Mouse (Mus musculus) testis, adult 2 months (tissue): Measurements from ENCODE around the gene Gmeb1. TPM values are rescaled to one million over a fixed set of nuclear protein-coding genes. Genes with fewer than 3 reads are reported as not detected.
A peak's percentile ranks its signal among the peaks of the same experiment; 100 is the strongest.

Source experiments
- H3K27ac ChIP-seq: fragments of 200-500 bp; 2 replicates; pipeline ENCODE4 v1.5.1; 2012; ENCODE audit warnings: low read depth, low read length; ENCODE audit not compliant: control insufficient read depth, insufficient read depth
- H3K27me3 ChIP-seq: fragments of 200-500 bp; 2 replicates; pipeline ENCODE4 v1.6.1; 2012; ENCODE audit warnings: mild to moderate bottlenecking, low read length, moderate library complexity; ENCODE audit not compliant: control insufficient read depth, insufficient read depth
- H3K36me3 ChIP-seq: fragments of 200-500 bp; 2 replicates; pipeline ENCODE4 v1.6.1; 2012; ENCODE audit warnings: mild to moderate bottlenecking, low read length; ENCODE audit not compliant: control insufficient read depth, insufficient read depth
- H3K4me1 ChIP-seq: fragments of 200-500 bp; 2 replicates; pipeline ENCODE4 v1.6.1; 2012; ENCODE audit warnings: low read length; ENCODE audit not compliant: control insufficient read depth, insufficient read depth
- H3K4me3 ChIP-seq: fragments of 200-500 bp; 2 replicates; pipeline ENCODE4 v1.5.1; 2012; ENCODE audit warnings: low read depth, mild to moderate bottlenecking, low read length, moderate library complexity, mixed read lengths; ENCODE audit not compliant: control insufficient read depth
- CTCF ChIP-seq: fragments of 200-500 bp; IDR thresholded peaks from 2 replicates; pipeline ENCODE4 v1.5.1; 2012; ENCODE audit warnings: low read depth, mild to moderate bottlenecking, inconsistent platforms, low read length, moderate library complexity; ENCODE audit not compliant: control insufficient read depth, insufficient read depth, insufficient replicate concordance
- POLR2A ChIP-seq: fragments of 200-500 bp; IDR thresholded peaks from 2 replicates; pipeline ENCODE4 v1.6.1; 2012; ENCODE audit warnings: low read depth, mild to moderate bottlenecking, inconsistent platforms, low read length, moderate library complexity; ENCODE audit not compliant: control insufficient read depth
- polyA plus RNA-seq: library from polyadenylated mRNA; depleted of rRNA; stranded (reverse); fragments of >200 nt; gene quantifications from 2 replicates; pipeline ENCODE4 v1.2.3, GENCODE M21; 2012

Gmeb1 gene
- polyA plus RNA-seq, 1 experiment = 13.7 TPM

DNA sequence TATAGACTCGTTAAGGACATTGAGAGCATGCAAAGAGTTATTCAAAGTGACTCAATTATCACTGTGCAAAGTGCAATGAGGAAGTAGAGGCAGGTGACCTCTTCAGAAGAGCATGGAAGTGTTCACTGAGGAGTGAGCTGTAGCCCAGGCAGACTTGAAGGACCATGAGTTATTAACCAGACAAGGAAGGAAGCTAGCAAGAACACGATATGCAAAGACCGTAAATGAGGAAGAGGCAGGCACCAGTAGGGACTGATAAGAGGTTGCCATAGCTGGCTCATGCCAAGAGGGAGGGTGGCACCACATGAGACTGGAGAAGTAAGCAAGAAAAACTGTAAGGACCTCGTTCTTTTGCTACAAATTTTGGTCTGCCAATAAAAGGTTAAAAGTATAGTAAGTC is 46.6 kb downstream of the Gmeb1 start:
- no peaks in the 10 kb centered on the region for H3K36me3 ChIP-seq
- H3K4me3 ChIP-seq = no peak overlapping the region
- peaks cover 3% of the 10 kb centered on the region for H3K4me1 ChIP-seq
- H3K27me3 ChIP-seq = no peaks in the 10 kb centered on the region
- H3K27ac ChIP-seq = no peak overlapping the region
- TF ChIP-seq CTCF = no peak
- no peak for TF ChIP-seq POLR2A

DNA sequence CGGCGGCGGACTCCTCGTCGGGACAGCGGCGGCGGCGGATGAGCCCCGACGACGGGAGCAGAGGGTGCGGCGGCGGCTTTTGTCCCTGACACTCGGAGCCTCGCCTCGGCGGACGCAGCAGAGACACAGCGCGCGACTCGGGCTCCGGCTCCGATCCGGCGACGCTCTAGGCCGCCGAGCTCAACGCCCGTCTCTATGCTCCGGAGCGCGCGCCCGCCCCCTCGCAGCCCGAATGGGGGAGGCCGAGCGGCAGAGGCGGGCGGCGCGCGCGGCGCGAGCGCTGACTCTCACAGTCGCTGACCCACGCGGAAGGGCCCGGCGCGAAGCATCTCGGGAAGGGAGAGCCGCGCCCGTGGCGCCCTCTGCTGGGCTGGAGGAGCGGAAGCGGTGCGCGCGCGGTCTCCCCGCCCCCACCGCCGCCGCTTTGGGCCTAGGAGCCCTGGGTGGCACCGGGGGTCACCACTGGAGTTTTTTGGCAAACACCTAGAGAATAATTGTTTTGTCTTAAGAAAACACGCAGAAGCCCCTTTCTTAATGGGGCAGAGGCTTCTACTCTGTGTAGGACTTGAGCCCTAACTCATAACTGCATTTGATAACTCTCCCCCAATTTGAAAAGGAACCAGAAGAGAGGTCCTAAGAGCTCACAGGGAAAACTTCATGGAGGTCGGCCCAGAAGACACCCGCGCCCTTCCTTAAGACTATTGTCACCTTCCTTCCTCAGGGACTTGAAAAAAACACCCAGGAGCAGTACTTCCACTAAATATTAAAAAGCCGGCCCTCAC is 49.3 kb downstream of the Gmeb1 start, which contains the start of gene Ythdf2:
TSS of gene Ythdf2 (minus strand) at position 351 of the 782 bp plus-strand sequence.
- H3K4me1 ChIP-seq = peaks cover 3% of the 10 kb centered on the region
- peak within 1 kb of the TSS; percentile 94 for H3K27ac ChIP-seq
- no peaks in the 10 kb centered on the region for H3K27me3 ChIP-seq
- TF ChIP-seq CTCF = peak; percentile 79
- TF ChIP-seq POLR2A = peak; percentile 79
- peak within 1 kb of the TSS; percentile 96 for H3K4me3 ChIP-seq
- H3K36me3 ChIP-seq = no peaks in the 10 kb centered on the region

DNA sequence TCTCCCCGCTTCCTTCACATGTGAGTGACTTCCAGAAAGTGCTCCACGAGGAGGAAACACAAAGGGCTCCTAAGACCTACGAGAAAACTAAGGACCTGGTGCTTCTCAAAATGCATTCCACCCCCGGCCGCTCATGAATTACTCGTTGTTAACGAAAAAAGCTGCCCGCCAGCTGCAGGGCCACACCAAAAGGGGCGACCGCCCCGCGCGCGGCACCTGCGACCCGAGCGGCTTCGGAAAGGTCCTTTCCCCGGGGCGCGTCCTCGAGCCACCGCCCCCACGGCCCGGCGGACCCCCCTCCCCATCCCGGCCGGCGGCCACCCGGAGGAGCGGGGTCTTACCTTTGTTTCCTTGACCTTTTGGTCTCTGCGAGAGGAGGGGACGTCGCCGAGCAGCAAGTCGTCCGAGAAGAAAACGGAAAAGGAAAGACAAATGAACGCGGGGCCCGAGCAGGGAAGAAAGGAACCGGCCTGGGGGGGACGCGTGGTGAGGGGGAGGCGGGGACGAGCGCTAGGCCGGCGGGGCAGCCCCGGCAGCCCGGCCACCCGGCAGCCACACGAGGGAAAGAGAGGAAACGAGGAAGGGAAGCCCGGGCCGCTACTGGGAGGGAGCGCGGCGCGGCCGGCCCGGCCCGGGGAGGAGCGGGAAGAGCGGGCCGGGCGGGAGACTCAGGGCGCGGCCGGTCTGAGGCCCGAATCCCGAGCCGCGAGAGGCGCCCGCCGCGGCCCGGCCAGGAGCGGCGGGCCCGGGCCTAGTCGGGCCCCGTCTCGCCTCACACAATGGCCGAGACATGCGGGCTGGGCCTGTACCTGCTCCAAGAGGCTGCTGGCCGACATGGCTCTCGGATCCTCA is 50.1 kb downstream of the Gmeb1 start:
- no peaks in the 10 kb centered on the region for H3K27me3 ChIP-seq
- H3K36me3 ChIP-seq = no peaks in the 10 kb centered on the region
- TF ChIP-seq POLR2A (no peak), CTCF (no peak)
- peaks cover 3% of the 10 kb centered on the region for H3K4me1 ChIP-seq
- H3K4me3 ChIP-seq = peak overlapping the region; percentile 96
- H3K27ac ChIP-seq = peak overlapping the region; percentile 94

DNA sequence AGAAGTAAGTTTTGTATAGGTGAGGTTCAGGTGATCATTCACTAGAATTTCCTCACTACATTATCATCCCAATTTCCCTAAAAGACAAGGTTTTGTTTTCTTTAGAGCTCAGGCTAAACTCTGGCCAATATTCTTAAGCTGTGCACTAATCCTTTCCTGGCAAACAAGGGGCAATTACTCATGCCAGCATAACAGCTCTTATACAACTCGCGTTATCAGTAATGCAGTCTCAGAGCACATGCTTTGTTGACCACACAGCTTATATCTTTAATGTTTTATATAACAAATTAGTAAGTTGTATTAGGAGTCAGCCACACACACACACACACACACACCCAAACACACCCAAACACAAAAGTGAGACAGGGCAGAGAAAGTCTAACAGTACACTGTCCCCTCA is 51.1 kb downstream of the Gmeb1 start:
- H3K27ac ChIP-seq = no peak overlapping the region
- H3K36me3 ChIP-seq = no peaks in the 10 kb centered on the region; the same call in 1 of the 2 replicates
- TF ChIP-seq POLR2A (no peak), CTCF (no peak)
- peaks cover 3% of the 10 kb centered on the region for H3K4me1 ChIP-seq
- H3K4me3 ChIP-seq = no peak overlapping the region; the same call in 1 of the 2 replicates
- H3K27me3 ChIP-seq = no peaks in the 10 kb centered on the region

DNA sequence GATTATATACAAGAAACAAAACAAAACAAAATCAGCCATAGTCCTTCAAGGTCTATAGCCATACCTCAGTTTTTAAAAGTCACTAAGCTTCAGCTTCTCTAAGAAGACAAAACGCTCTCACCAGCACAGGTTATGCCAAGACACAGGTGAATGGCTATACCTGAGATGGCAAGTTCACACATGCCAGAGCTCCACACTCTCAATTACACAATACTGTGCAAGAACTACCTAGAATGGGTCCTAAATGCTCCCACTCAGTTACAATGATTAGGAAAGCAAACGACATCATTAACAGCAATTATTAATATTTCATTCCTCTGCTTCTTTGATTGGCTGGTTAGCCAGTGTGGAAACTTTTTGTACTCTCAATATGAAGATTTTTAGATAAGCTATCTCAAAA is 52.1 kb downstream of the Gmeb1 start:
- H3K4me1 ChIP-seq = peaks cover 3% of the 10 kb centered on the region
- no peak overlapping the region for H3K4me3 ChIP-seq
- no peak for TF ChIP-seq POLR2A
- no peak for TF ChIP-seq CTCF
- no peaks in the 10 kb centered on the region; the same call in 1 of the 2 replicates for H3K36me3 ChIP-seq
- no peaks in the 10 kb centered on the region for H3K27me3 ChIP-seq
- no peak overlapping the region for H3K27ac ChIP-seq

DNA sequence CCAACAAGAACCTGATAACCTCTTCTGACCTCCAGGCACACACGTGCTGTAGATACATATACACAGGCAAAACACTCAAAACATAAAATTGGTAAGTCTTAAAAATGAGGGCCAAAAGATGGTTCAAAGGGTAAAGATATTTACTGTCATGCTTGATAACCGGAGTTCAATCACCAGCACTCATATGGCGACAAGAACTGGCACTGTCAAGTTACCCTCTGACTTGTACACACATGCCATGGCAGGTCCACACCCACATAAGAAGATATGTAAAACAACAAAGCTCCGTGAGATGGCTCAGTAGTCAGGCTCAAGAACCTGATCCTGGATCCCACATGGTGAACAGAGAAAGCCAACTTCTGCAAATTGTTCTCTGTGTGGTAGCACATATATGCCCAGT is 54.1 kb downstream of the Gmeb1 start:
- no peaks in the 10 kb centered on the region for H3K27me3 ChIP-seq
- no peak overlapping the region for H3K27ac ChIP-seq
- TF ChIP-seq CTCF = no peak
- no peak for TF ChIP-seq POLR2A
- peaks cover 3% of the 10 kb centered on the region for H3K4me1 ChIP-seq
- H3K36me3 ChIP-seq = no peaks in the 10 kb centered on the region; the same call in 1 of the 2 replicates
- no peak overlapping the region for H3K4me3 ChIP-seq

DNA sequence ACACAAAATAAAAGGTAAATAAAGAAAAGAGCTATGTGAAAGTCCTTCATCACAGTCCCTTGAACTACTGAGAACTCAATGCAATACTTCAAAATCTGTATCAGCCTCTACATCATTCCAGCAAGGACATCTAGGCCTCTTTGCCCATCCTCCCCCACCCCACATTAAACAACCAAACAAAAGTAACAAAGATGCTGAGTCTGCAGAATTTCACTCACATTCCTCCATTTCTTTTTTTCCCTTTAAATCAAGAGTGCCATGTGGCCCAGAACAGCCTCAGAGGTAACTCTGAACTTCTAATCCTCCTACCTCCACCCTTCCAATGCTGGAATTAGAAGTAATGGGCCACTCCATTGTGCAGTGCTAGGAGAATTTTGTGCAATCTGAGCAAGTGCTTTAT is 62.6 kb downstream of the Gmeb1 start:
- TF ChIP-seq POLR2A (no peak), CTCF (no peak)
- no peaks in the 10 kb centered on the region for H3K27me3 ChIP-seq
- H3K4me1 ChIP-seq = no peaks in the 10 kb centered on the region
- H3K27ac ChIP-seq = no peak overlapping the region
- no peak overlapping the region for H3K4me3 ChIP-seq
- H3K36me3 ChIP-seq = no peaks in the 10 kb centered on the region
